Mouse (Mus musculus): ENCODE results near the gene Rora.

The Rora gene

DNA sequence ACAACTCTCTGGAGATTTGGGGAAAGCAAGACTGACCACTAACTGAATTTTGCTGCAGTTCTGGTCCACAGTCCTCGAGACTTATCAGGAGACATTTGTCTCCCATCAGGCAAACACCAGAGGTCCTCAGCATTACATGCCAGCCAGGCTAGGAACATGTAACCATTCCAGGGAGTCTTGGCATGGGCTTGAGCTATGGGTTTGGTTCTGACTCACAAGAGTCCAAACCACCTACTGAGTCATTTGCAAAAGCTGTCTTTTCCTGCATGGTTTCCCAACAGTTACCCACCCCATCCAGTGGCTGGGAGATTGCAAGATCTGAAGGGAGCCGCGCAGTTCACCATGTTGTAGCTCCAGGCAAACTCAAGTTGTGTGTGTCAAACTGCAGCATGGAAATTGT lies 290.4 kb downstream of the Rora start:
- in situ Hi-C loops (cut with MboI, MseI), result no loop called here

DNA sequence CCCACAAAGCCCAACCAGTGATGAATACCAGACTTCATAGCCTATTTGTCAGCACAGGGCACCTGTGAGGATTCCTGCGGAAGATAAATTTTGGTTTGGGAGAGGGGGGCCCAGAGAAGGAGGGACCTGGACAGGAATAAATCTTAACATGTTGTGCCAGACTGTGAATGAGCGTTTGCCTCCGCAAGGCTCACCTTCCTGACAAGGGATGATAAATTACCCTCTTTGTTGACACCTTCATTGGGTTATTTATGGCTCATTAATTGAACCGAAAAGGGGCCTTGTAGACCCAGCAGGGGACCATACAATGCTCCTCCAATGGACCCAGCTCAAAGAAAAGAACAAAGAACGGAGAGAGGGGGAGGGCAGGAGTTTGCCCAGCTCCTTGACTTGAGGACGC lies 294.1 kb downstream of the Rora start:
- in situ Hi-C loops (cut with MboI, MseI), result no loop called here

DNA sequence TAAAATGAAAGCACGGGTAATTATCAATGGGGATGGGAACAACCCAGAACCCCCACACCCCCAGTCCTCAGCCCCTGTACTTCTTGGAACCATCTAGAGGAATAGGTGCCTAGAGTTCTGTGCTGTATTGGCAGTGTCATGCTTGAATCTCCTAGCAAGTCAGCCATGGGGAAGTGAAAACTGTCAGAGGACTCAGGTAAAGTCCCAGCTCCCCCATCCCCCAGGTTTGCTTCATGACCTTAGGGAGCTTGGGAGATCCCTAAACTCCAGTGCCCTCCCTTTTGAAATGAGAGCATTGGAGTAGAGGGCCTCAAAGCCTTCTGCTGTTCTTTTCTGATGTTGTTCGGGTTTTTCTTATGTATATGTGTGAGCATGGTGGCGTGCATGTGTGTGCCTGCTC lies 294.6 kb downstream of the Rora start:
- in situ Hi-C loops (cut with MboI, MseI), result no loop called here

DNA sequence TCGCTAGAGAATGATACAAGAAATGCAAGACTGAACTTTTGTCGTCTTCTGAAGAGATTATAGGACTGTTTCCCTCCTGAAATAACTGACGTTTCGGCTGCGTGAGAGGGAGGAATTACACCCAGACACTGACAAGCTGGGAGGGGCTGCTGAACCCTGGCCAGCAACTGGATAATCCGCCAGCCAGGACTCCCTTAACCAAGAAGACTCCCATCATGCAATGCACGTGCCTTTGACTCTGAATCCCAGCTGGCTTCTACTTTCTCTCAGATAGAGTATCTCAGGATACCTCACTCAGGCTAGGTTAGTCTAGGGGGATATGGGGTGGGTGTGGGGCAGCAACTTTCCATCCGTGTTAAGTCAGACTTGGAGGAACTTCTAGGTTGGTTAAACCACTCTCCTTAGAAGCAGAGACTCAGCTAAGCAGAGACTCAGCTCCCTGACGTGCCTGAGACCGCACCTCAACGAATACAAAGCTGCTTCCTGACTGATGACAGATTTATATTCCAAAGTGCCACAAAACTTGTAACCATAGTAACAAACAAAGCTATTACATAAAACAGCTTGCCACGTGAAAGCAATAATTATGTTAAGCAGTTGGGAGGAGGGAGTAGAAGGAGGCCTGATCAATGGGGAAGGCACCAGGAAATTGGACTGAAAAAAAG lies 302.8 kb downstream of the Rora start:
- in situ Hi-C loops (cut with MboI, MseI), result loop anchor here in 1 of 2 experiments (5.0 kb wide), 1 partner anchor 341 kb away; no protein-coding TSS in a partner anchor

DNA sequence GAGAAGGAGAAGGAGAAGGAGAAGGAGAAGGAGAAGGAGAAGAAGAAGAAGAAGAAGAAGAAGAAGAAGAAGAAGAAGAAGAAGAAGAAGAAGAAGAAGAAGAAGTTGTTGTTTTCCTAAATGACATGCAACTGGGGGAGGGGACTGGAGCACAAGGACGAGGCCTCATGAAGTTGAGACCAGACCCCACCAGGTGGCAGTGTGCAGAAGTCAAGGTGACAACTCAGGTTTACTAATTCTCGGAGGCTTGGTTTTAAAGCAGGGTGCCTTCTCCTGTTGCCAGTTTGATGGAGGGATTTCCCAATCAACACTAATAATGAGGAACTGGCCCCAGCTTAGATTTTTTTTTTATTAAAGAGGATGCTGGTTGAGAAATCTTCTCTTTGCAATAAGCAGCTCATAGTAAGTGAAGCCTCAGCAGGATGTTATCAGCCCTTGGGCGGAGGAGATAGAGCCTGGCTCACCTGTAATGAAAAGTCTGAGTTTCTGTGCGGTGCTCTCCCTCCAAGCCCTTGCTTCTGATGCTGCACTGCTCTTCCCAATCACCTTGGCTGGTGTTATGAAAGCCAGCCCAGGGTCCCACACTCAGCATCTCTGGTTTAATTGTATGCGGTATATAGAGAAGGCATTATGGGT lies 303.5 kb downstream of the Rora start:
- in situ Hi-C loops (cut with MboI, MseI), result loop anchor here in 1 of 2 experiments (5.0 kb wide), 1 partner anchor 340 kb away; no protein-coding TSS in a partner anchor

DNA sequence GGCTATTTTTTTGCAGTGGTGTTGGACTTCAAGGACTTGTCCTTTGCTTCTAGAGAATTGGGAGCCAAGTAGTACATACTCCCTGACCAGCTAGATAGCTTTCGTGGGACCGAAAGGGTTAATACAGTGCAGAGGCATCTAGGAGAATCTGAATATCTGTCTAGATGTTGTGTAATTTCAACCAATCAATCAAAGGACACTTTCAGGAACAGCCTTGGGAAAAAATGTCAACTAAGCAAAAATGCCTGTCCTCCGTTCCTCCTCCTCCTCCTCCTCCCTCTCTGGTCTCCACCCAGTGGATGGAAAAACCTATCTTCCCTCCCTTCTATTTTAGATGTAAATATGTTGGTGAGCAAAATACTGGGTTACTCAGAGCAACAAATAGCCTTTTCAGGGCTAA lies 304.2 kb downstream of the Rora start:
- in situ Hi-C loops (cut with MboI, MseI), result loop anchor here in 1 of 2 experiments (5.0 kb wide), 1 partner anchor 340 kb away; no protein-coding TSS in a partner anchor

DNA sequence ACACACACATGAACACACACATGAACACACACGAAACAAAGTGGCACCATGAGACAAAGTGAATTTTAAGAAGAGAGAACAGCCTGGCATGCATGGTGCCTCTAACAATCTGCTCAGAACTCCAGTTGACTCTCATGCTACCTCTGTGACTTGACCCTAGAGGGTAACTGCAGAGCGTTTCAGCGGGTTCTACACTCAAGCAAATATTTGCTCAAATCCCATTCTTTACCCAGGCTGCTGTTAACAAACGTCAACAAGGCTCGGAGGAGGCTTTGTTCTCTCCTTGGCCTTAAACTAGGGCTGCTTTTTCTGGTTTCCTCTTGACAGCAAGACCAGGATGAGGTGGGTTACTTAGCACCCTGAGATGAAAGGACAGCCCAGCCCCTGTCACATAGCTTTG lies 305.3 kb downstream of the Rora start:
- in situ Hi-C loops (cut with MboI, MseI), result loop anchor here in 1 of 2 experiments (5.0 kb wide), 1 partner anchor 338 kb away; no protein-coding TSS in a partner anchor

DNA sequence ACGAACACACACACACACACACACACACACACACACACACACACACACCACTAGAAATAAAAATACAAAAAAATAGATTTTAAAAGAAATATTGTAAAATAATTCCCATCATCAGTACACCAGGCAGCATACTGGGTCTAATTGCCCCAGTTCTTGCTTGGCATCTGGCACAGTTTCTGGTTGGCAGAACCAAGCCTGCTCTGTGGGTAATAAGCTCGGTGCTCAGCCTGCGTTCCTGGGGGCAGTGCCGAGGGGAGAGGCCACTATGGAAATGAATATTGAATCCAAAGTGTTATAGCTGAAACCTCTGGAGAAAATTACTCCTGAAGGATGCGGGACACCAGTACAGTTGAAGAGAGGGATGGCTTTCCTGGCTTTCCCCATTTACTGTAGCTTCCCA lies 310.3 kb downstream of the Rora start:
- in situ Hi-C loops (cut with MboI, MseI), result no loop called here

DNA sequence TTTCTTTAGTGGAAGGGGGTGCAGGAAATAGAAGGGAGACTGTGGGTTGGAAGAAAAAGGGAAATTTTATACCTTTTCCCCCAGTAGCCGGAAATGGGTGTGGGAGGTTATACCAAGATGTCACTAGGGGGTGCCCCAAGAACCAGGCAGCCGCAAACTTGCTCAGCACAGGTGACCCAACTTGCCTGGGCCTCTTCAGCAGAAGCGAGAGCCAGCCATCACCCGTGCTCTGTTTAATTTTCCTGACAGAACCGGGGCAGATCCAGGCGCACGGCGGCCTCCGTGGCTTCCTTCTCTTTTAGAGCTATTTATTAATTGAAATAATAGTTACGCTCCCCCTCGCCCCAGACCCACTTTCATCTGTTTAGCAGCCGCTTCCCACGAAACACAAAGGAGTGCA lies 313.0 kb downstream of the Rora start:
- in situ Hi-C loops (cut with MboI, MseI), result loop anchor here (5.0 kb wide), 4 partner anchors 56 to 321 kb away; no protein-coding TSS in a partner anchor

DNA sequence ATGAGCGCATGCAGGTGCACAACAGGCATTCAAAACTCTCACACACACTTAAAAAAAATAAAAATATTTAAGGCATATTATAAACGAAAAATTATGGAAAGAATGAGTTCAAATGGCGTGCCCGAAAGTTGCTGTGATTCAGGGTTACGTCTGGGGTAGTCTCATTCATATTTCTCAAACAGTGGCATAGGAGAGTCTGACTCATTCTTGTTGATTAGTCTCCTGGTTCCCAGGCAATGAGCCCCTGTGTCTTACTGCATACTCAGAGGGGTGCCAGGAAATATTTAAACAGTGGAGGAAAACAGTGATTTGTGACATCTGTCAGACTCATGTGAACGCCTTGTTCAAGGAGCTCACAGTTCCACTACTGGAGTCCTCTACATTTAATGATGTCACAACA lies 316.5 kb downstream of the Rora start:
- in situ Hi-C loops (cut with MboI, MseI), result no loop called here

DNA sequence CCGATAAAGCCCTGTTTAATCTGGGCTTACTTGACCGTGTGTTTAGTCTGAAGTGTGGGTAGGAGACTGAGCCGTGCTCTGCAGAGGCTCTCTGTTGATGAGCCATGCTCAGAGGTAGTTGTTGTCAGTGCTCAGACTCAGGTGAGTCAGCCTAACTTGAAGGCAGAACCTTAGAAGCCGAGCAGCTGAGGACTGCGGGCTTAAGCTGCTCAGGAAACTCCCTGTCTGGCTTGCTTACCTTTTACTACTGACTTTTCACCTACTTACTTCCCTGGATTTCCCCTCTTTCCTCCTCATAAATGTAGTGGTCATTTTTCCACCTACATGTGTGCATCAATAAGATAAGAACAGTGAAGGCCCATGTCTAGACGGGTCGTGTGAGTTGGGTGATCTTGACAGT lies 318.7 kb downstream of the Rora start:
- in situ Hi-C loops (cut with MboI, MseI), result no loop called here

DNA sequence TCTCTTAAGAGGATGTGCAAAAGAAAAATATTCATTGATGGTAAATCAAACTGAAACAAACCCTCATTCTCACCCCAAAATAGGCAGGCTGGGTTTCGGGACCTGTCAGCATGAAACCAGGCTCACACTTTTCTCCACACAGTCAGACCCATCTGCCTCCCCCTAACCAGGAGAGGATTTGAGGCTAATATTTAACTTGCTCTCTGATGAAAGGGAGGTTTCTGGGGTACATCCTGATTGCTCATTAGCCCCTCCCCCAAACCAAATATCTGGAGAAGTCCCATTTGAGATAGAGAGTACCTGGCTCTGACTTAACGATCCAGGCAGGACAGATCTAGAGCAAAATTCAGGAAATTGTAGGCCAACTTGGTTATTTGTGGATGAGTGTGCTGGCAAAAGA lies 320.9 kb downstream of the Rora start:
- in situ Hi-C loops (cut with MboI, MseI), result no loop called here

DNA sequence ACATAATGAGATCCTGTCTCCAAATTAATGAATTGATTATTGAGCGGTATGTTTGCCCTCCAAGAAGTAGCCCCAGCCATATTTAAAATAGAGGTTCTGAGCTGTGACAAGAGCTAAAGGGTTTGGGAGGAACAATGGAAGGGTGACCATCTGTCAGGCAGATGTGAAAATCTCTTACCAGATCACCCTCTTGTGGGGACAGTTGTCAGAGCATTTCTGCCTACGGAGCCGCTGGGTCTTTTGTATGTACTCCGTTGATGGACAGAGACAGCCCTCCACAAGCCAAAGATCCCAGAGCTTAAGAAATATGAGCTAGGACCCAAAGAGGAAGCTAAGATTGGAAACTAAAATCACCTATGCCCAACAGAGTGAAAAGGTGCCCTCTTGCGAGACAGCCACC lies 322.6 kb downstream of the Rora start:
- in situ Hi-C loops (cut with MboI, MseI), result no loop called here

DNA sequence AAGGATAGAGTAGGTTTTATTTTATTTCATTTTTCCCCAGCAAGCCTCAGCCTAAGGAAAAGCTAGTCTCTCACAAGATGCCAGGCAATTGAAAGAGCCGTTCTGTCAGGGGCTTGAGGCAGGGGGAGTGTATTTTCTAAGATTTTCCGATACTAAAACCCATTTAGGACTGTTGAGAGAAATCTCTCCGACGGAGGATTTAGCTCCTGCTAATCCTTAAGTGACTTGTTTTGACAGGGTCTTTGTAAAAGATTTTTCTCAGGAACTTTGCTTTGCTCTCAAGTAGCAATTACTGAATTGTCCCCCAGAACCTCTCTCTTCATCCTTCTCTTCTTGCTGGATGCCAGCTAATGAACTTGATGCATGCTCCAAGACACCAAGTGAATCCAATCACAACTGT lies 323.3 kb downstream of the Rora start:
- in situ Hi-C loops (cut with MboI, MseI), result no loop called here

DNA sequence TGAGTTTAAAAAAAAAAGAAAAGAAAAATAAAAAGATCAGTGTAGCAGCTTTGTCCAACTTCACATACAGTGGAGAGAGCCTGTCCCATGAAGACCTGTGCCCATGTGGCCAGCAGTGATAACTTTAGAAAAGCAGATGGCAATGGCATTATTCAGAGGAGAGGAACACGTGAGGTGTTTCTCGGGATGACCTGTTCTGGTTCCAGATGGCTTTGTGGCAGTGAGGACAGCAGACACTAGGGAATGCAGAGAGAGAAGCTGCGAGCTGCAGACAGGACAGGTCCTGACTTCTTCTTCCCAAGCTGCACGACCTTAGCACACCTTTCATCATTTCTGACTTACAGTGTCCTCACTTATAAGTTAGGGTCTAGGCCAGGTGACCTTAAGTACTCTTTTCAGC lies 325.1 kb downstream of the Rora start:
- in situ Hi-C loops (cut with MboI, MseI), result no loop called here

DNA sequence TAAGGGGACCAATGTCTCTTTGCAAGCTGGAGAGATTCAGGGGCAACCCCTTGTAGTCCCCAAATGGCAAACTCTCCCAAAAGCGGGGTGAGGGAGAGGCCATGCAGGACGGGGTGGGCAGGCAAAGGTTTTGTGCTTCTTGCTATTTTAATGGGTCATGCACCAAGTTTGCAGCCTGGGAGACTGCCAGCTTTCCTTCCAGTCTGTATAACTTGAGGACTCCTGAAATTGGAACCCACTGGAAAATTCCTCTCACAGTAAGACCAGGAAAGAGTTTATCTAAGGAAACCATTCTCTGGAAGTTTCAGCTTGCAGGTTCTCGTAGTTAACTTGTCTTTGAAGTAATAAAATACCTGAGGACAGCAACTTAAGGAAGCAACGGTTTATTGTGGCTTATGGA lies 326.5 kb downstream of the Rora start:
- in situ Hi-C loops (cut with MboI, MseI), result no loop called here

DNA sequence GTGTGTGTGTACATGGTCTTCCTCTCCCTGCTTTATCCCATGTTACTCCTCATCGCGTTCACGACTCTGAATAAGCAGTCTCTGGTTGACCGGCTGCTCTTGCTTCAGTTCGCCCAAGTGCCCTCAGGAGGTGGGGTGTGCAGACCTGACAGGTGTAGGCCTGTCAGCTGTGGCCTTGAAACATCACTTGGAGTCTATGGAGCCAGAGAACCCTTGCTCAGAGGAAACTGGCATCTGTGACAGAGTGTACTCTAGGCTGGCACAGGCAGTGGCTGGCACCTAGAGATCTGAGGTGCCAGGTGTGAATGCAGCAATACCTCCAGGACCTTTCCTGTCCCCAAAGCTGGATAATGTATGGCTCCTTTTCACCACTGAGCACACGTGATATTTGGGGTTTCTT lies 331.5 kb downstream of the Rora start:
- in situ Hi-C loops (cut with MboI, MseI), result no loop called here

DNA sequence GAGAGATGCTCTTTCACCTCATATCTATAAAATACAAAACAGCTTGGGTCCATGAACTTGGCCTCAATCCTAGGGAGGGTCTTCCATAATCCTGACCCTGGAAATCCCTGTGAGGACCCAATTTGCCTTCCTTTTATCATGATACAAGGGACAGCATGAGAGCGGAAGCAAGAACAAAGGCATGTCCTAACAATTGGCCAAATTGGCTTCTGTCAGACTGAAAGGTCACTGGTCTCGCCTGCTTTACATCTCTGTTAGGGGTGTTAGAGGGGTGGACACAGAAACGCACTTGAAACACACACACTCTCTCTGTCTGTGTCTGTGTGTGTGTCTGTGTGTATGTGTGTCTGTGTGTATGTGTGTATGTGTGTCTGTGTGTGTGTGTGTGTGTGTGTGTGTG lies 332.2 kb downstream of the Rora start:
- in situ Hi-C loops (cut with MboI, MseI), result no loop called here

DNA sequence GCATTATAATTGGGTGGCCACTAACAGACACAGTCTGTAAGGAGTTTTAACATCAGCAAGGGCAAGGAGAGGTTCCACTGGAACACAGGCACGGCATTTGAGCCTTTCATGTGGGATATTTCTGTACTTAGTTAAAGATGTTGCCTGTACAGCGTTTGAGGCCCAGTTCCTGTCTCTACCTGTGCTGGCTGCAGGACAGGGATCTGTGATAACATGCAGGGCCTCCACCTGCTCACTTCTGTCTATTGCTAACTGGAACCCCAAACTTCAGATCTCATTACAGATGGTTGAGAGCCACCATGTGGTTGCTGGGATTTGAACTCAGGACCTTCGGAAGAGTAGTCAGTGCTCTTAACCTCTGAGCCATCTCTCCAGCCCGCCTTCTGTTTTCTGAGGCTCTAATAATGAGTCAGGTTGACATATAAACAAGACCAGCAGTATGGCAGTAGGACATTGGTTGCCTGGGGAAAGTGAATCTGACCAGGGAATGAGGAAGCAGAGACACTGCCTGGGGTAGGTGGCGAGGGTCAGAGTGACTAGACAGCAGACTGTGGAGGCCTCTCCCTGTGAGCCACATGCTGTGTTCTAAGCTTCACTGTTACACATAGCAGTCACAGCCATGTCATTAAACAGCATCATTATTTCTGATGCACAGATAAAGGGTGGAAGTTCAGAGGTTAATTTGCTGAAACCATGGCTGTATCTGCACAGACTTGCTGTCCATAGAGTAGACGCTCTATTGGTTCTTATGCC lies 333.9 kb downstream of the Rora start:
- in situ Hi-C loops (cut with MboI, MseI), result no loop called here

DNA sequence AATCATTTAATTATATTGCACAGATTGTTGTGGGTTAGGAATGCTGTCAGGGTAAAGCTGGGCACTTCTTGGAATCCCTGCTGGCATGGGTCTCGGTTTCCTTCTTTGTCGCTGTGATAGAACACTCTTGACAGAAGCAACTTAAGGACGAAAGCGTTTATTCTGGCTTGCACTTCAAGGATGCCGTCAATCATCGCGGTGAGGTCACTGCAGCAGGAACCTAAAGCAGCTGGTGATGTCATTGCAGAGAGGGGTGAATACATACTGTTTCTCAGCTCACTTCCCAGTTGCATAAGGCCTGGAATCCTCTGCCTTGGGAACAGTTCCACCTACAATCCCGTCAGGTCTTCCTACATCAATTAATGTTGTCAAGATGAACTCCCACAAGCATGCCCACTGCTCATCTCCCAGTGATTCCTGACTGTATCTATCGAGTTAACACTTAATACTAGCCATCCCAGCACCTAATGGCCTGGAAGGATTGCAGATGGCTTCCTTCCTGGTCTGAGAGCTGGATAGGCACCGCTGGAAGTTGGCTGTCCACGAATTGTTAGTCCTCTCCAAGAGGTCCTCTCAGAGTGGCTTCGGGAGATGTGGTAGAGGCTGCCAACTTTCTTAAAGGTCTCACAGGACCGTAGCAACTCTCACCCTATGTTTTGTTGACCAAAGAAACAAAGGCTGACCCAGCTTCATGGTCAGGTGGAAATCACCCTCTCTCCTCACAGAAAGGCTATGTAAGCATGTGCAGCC lies 334.8 kb downstream of the Rora start:
- in situ Hi-C loops (cut with MboI, MseI), result no loop called here

DNA sequence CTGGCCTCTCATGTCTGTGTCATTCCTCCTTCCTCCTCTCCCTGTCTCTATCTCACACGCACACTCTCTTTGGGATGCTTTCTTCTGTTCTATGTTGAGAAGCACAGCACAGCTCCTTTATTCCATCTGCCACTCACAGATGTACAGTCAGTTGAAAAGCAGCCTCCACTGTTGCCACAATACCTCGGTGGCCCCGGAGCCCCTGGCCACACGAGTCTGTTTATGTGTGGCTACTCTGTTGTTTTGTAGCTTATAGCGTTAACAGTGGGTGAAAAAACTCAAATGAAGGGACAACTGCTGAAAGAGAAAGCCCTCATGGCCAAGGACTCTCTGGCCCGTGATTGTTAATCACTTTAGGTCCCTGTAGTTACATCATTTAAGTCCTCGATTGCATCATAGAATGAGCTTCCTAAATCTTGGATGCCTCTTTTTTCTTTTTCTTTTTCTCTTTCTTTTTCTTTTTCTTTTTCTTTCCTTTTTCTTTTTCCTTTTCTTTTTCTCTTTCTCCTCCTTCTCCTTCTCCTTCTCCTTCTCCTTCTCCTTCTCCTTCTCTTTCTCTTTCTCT lies 336.4 kb downstream of the Rora start:
- in situ Hi-C loops (cut with MboI, MseI), result loop anchor here in 1 of 2 experiments (10.0 kb wide), 1 partner anchor 1635 kb away; no protein-coding TSS in a partner anchor
